Mouse (Mus musculus): Measurements from ENCODE around the gene Ccdc122. TPM values are rescaled to one million over a fixed set of nuclear protein-coding genes. Genes with fewer than 3 reads are reported as not detected.
A peak's percentile ranks its signal among the peaks of the same experiment; 100 is the strongest.
"Not testable (repeated sequence)": the region's sequence is repeated elsewhere in the genome, so short reads cannot be mapped to it uniquely, and the experiment has no call there.

Gene Ccdc122
- polyA plus RNA-seq, 1 experiment from 2014 or later: 1.4 TPM

GRCm38 (mm10) chr14:77033391-77033790, 3.2 kb upstream of the Ccdc122 start:
- 97% methylated on average over 3 of the region's 3 CpGs for WGBS
- Histone ChIP-seq H3K9me3 (replicated peaks) (no peaks in the 10 kb centered on the region), H3K27me3 (no peaks in the 10 kb centered on the region), H3K4me1 (0 out of 2 replicates have a peak, but pooled peaks cover 4% of the 10 kb centered on the region), H3K4me2 (no peak overlapping the region), H3K36me3 (0 out of 2 replicates have a peak, but pooled peaks cover 3% of the 10 kb centered on the region), H3K9ac (no peak overlapping the region), H3K27ac (no peak overlapping the region), H3K4me3 (replicated peaks) (no peak overlapping the region)
- ATAC-seq (replicated peaks; ENCODE audit: low FRiP score): no peak

- ATAC-seq (replicated peaks; ENCODE audit: low FRiP score): no peak
- H3K27ac ChIP-seq: no peak overlapping the region
- 70% methylated on average over 7 of the region's 7 CpGs for WGBS
These were observed 2.2 kb upstream of the Ccdc122 start for GRCm38 (mm10) chr14:77034175-77034915.

GRCm38 (mm10) chr14:77034970-77035369, 1.6 kb upstream of the Ccdc122 start:
- H3K4me2 ChIP-seq: no peak overlapping the region
- 87% methylated on average over 8 of the region's 8 CpGs for WGBS
- no peaks in the 10 kb centered on the region for H3K9me3 ChIP-seq (replicated peaks)
- H3K9ac ChIP-seq: no peak overlapping the region
- H3K27me3 ChIP-seq: no peaks in the 10 kb centered on the region
- no peak for ATAC-seq (replicated peaks; ENCODE audit: low FRiP score)
- no peak overlapping the region for H3K27ac ChIP-seq
- H3K4me1 ChIP-seq: 0 out of 2 replicates have a peak, but pooled peaks cover 4% of the 10 kb centered on the region
- no peak overlapping the region for H3K4me3 ChIP-seq (replicated peaks)
- H3K36me3 ChIP-seq: no peaks in the 10 kb centered on the region

More at GRCm38 (mm10) chr14:77034175-77034915, 2.2 kb upstream of the Ccdc122 start:
- Histone ChIP-seq H3K4me1 (0 out of 2 replicates have a peak, but pooled peaks cover 4% of the 10 kb centered on the region), H3K9me3 (replicated peaks) (no peaks in the 10 kb centered on the region), H3K9ac (no peak overlapping the region), H3K36me3 (0 out of 2 replicates have a peak, but pooled peaks cover 2% of the 10 kb centered on the region), H3K4me2 (no peak overlapping the region), H3K27me3 (no peaks in the 10 kb centered on the region), H3K4me3 (replicated peaks) (no peak overlapping the region)

GRCm38 (mm10) chr14:77037330-77037729, 758 bp downstream of the Ccdc122 start:
- Histone ChIP-seq H3K4me3 (replicated peaks) (no peak overlapping the region), H3K4me1 (0 out of 2 replicates have a peak, but pooled peaks cover 4% of the 10 kb centered on the region), H3K27ac (no peak overlapping the region), H3K4me2 (peak overlapping the region; percentile 86), H3K9ac (no peak overlapping the region), H3K27me3 (no peaks in the 10 kb centered on the region), H3K9me3 (replicated peaks) (no peaks in the 10 kb centered on the region), H3K36me3 (no peaks in the 10 kb centered on the region)
- ATAC-seq (replicated peaks; ENCODE audit: low FRiP score): no peak
- 85% methylated on average over 5 of the region's 5 CpGs for WGBS

- H3K9me3 ChIP-seq (replicated peaks): no peaks in the 10 kb centered on the region
- H3K27ac ChIP-seq: no peak overlapping the region
- H3K27me3 ChIP-seq: no peaks in the 10 kb centered on the region
- H3K4me3 ChIP-seq (replicated peaks): no peak overlapping the region
- no peak overlapping the region for H3K4me2 ChIP-seq
- H3K9ac ChIP-seq: no peak overlapping the region
- no peak for ATAC-seq (replicated peaks; ENCODE audit: low FRiP score)
- H3K4me1 ChIP-seq: 0 out of 2 replicates have a peak, but pooled peaks cover 4% of the 10 kb centered on the region
- no peaks in the 10 kb centered on the region for H3K36me3 ChIP-seq
- 81% methylated on average over 8 of the region's 8 CpGs for WGBS
These were observed 1.4 kb downstream of the Ccdc122 start for GRCm38 (mm10) chr14:77037832-77038425.

GRCm38 (mm10) chr14:77053288-77053687, 16.7 kb downstream of the Ccdc122 start:
- ATAC-seq (replicated peaks; ENCODE audit: low FRiP score): no peak

GRCm38 (mm10) chr14:77069361-77069760, 32.8 kb downstream of the Ccdc122 start:
- no peak for ATAC-seq (replicated peaks; ENCODE audit: low FRiP score)
- Histone ChIP-seq H3K36me3 (no peaks in the 10 kb centered on the region), H3K4me1 (no peaks in the 10 kb centered on the region), H3K27ac (no peak overlapping the region), H3K27me3 (no peaks in the 10 kb centered on the region), H3K4me2 (no peak overlapping the region), H3K9me3 (replicated peaks) (no peaks in the 10 kb centered on the region), H3K9ac (no peak overlapping the region), H3K4me3 (replicated peaks) (no peak overlapping the region)
- 89% methylated on average over 1 of the region's 1 CpGs for WGBS

More at GRCm38 (mm10) chr14:77053288-77053687, 16.7 kb downstream of the Ccdc122 start:
- Histone ChIP-seq H3K9me3 (replicated peaks) (no peaks in the 10 kb centered on the region), H3K4me3 (replicated peaks) (no peak overlapping the region), H3K36me3 (no peaks in the 10 kb centered on the region), H3K4me1 (no peaks in the 10 kb centered on the region), H3K4me2 (no peak overlapping the region), H3K27me3 (no peaks in the 10 kb centered on the region), H3K27ac (no peak overlapping the region), H3K9ac (no peak overlapping the region)

- H3K4me3 ChIP-seq (replicated peaks): no peak overlapping the region
- no peaks in the 10 kb centered on the region for H3K36me3 ChIP-seq
- ATAC-seq (replicated peaks; ENCODE audit: low FRiP score): no peak
- H3K9me3 ChIP-seq (replicated peaks): no peaks in the 10 kb centered on the region
- H3K4me1 ChIP-seq: no peaks in the 10 kb centered on the region
- WGBS: 91% methylated on average over 5 of the region's 5 CpGs
- H3K9ac ChIP-seq: no peak overlapping the region
- H3K4me2 ChIP-seq: no peak overlapping the region
- H3K27ac ChIP-seq: no peak overlapping the region
- H3K27me3 ChIP-seq: no peaks in the 10 kb centered on the region
These were observed 44.7 kb downstream of the Ccdc122 start for GRCm38 (mm10) chr14:77081248-77081647.

GRCm38 (mm10) chr14:77100285-77100684, 63.7 kb downstream of the Ccdc122 start:
- Histone ChIP-seq H3K4me3 (replicated peaks) (no peak overlapping the region), H3K4me2 (no peak overlapping the region), H3K9ac (no peak overlapping the region), H3K4me1 (no peaks in the 10 kb centered on the region), H3K9me3 (replicated peaks) (no peaks in the 10 kb centered on the region), H3K27me3 (no peaks in the 10 kb centered on the region), H3K36me3 (no peaks in the 10 kb centered on the region), H3K27ac (no peak overlapping the region)
- 67% methylated on average over 2 of the region's 2 CpGs for WGBS
- no peak for ATAC-seq (replicated peaks; ENCODE audit: low FRiP score)

GRCm38 (mm10) chr14:77110622-77111021, 74.0 kb downstream of the Ccdc122 start:
- not testable (repeated sequence) for H3K4me2 ChIP-seq; H3K9me3 ChIP-seq (replicated peaks)
- 85% methylated on average over 5 of the region's 5 CpGs for WGBS

GRCm38 (mm10) chr14:77130612-77131011, 94.0 kb downstream of the Ccdc122 start:
- Histone ChIP-seq H3K9ac (no peak overlapping the region), H3K36me3 (no peaks in the 10 kb centered on the region), H3K4me2 (no peak overlapping the region), H3K27me3 (no peaks in the 10 kb centered on the region), H3K4me3 (replicated peaks) (no peak overlapping the region), H3K27ac (no peak overlapping the region), H3K4me1 (no peaks in the 10 kb centered on the region), H3K9me3 (replicated peaks) (no peaks in the 10 kb centered on the region)
- 94% methylated on average over 5 of the region's 5 CpGs for WGBS
- no peak for ATAC-seq (replicated peaks; ENCODE audit: low FRiP score)

More at GRCm38 (mm10) chr14:77110622-77111021, 74.0 kb downstream of the Ccdc122 start:
- not testable (repeated sequence) for H3K9ac ChIP-seq; H3K36me3 ChIP-seq; ATAC-seq (replicated peaks; ENCODE audit: low FRiP score); H3K27me3 ChIP-seq; H3K4me1 ChIP-seq; H3K4me3 ChIP-seq (replicated peaks); H3K27ac ChIP-seq

- H3K4me1 ChIP-seq: 0 out of 2 replicates have a peak, but pooled peaks cover 5% of the 10 kb centered on the region
- H3K4me3 ChIP-seq (replicated peaks): no peak overlapping the region
- no peak for ATAC-seq (replicated peaks; ENCODE audit: low FRiP score)
- WGBS: 60% methylated on average over 6 of the region's 6 CpGs
- H3K27ac ChIP-seq: no peak overlapping the region
- no peak overlapping the region for H3K9ac ChIP-seq
- H3K36me3 ChIP-seq: no peaks in the 10 kb centered on the region
- H3K4me2 ChIP-seq: no peak overlapping the region
- no peaks in the 10 kb centered on the region for H3K27me3 ChIP-seq
- no peaks in the 10 kb centered on the region for H3K9me3 ChIP-seq (replicated peaks)
These were observed 100.4 kb downstream of the Ccdc122 start for GRCm38 (mm10) chr14:77136936-77137335.

All from kidney, embryonic 15.5 days (tissue).